Mouse (Mus musculus) left cerebral cortex, adult 18-20 months (tissue): ENCODE data around the gene Slc25a5. TPM values are rescaled to one million over a fixed set of nuclear protein-coding genes. Genes with fewer than 3 reads are reported as not detected.

ENCODE experiments used
- DNase-seq, 2 experiments: peaks; one replicate each; pipeline ENCODE4 v3.0.0; 2021 to 2022; ENCODE audit warnings: low spot score in 2 of 2, mixed read lengths in 1 of 2
- total RNA-seq, 2 experiments: library from RNA; stranded (reverse); gene quantifications; 2 replicates each; pipeline ENCODE4 v1.2.3; 2021

Slc25a5 gene
- total RNA-seq, 2 experiments from 2014 or later: 315 to 349 TPM

DNA sequence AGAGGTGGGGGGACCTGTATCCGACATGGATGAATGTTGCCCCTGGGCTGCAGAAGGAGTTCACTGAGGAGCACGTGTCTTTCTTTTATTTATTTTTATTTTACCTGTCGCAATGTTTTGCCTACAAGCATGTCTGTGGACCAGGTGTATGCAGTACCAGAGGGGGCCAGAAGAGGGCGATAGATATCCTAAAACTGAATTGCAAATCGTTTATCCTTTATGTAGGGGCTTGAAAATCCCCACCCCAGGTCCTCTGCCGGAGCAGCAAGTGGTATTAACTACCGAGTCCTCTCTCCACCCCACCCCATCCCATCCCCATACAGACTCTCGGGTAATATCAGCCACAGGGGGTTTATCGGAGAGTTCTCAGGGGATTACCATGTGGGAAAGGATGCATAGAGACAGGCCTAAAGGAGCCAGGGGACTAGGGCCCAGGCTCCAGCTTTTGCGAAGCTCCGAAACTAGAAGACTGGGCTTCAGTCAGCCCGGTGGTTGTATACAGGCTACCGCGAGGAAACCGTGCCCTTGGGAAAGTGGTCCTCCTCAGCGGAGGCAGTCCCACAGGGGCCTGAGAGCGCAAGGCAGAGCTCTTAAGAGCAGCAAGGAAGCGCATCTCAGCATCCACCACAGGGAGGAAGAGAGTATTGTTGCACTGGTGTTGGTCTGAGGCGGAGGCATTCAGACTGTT, 38.1 kb downstream of the Slc25a5 start:
- peak; percentile 38 to 62 for DNase-seq

DNA sequence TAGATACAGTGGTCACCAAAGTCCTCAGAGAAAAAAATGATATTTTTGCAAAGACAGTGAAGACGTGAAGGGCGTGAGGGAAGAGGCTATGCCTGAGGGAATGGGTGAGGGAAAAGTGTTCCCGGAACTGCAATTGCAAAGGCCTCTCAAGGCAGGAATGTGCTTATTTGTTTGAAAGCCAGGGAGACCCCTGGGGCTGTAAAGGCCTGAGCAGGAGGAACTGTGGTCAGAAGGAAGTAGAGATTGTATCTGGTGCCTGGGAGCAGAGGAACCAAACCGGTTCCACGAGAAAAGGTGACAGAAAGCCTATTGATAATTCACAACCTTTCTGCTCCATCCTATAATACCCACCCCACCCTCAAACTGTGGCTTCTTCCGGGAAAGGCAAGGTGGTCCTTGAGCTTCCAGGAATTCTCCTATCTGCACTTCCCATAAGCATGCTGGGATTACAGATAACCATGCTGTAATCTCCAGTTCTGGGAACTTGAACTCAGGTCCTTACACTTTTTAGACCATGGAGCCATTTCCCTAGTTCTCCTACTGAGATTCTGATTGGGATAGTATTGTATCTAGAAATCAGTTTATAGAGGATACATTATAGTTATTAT, 41.7 kb downstream of the Slc25a5 start:
- no peak for DNase-seq

DNA sequence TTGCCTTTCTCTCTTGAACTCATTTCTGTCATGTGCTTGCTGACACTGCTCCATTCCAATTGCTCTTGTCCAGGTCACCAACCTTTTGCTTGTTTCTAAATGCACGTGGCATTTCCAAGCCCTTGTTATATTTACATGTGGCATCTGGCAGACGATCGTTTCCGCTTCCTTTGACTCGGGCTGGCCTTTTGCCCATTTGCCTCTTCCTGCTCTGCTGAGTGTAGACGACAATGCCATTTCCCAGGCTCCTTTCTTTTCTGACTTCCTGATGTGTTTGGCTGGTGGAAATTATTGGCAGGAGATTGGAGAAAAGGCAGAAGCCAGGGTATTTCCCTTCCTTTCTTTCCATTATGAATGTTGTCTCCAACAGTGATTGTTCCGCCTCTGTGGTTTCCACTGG, 43.9 kb downstream of the Slc25a5 start:
- DNase-seq: no peak

DNA sequence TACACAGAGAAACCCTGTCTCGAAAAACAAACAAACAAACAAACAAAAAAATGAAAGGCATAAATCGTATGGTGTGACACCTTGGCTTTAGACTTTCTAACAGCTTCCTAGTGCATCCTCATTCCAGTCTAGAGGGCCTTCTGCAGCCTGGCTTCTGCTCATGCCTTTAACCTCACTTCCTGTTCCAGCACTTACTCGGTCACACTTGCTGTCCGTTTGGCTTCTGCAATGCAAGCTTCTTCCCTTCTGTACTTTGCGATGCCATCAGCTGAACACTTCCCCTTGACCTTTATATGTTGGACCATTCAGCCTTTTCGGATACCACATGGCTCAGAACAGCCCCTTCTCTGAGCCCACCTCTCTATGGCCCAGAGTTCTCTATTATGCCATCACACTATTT, 46.2 kb downstream of the Slc25a5 start:
- DNase-seq: no peak

DNA sequence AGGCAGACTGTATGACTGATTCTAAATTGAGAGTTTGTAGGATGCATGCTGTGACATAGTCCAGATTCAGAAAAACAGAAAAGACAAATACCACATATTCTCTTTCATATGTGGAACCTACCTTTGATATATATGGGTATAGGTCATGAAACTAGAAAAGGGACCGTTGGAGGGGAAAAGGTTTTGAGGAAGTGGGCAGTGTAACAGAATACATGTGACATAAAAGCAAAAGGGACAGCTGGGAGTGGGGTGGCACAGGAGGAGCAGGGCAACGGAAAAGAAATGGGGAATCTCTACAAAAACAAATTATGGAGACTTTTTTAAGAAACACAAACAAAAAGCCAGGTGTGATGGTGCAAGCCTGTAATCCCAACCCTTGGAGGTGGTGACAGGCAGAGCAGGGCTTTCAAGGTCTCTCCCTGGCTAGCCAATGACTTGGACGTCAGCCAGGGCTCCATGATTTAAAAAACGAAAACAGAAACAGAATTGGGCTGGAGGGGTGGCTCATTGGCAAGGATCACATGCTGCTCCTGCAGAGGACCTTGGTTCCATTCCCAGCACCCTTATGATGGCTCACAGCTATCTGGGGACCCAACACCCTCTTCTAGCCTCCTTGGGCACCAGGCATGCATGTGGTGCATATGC, 48.0 kb downstream of the Slc25a5 start:
- DNase-seq: no peak

DNA sequence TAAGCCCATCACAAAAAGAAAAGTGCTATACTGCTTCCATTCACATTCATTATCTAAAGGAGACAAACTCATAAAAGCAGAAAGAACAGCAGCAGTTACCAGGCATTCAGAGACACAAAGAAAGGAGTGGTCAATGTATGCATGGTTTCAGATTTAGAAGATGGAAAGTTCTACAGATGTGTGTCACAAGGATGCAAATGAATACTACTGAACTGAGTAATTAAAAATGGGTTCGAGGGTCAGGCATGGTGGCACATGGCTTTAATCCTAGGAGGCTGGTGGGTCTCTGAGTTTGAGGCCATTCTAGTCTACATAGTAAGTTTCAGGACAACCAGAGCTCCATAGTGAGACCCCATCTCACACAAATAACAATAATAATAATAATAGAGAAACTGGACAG, 51.7 kb downstream of the Slc25a5 start:
- no peak for DNase-seq

Other genes with a start within 250 kb of the Slc25a5 start
- 100 to 1,000 TPM; 288 to 323 TPM for gene Pgrmc1, start 197.4 kb upstream of the Slc25a5 start, total RNA-seq
- 10 to 100 TPM; 13.5 to 13.6 TPM for gene Akap17b, start 150.3 kb upstream of the Slc25a5 start, total RNA-seq
- gene Slc25a43, start 52.0 kb upstream of the Slc25a5 start, total RNA-seq: under 1 TPM; 0.42 to 0.70 TPM
- 10 to 100 TPM; 44.1 to 50.3 TPM for gene Ube2a, start 78.2 kb downstream of the Slc25a5 start, total RNA-seq
- 10 to 100 TPM; 36.9 to 39.0 TPM for gene C330007P06Rik, start 78.5 kb downstream of the Slc25a5 start, total RNA-seq
- gene Nkrf, start 107.2 kb downstream of the Slc25a5 start, total RNA-seq: 10 to 100 TPM; 37.5 to 38.0 TPM
- 10 to 100 TPM; 58.3 to 67.0 TPM for gene Sept6, start 196.1 kb downstream of the Slc25a5 start, total RNA-seq